Mouse (Mus musculus) lung, postnatal 25 days (tissue): ENCODE data around the gene Lamtor2.

Experiments
- DNase-seq: peaks from one replicate; pipeline ENCODE4 v3.0.0; 2022; ENCODE audit warnings: low spot score

The Lamtor2 gene

GRCm38 (mm10) chr3:88568615-88569014, 15.7 kb upstream of the Lamtor2 start:
- no peak for DNase-seq

- DNase-seq, result no peak
These were observed 15.0 kb upstream of the Lamtor2 start for GRCm38 (mm10) chr3:88567892-88568291.

GRCm38 (mm10) chr3:88566536-88567061, 13.7 kb upstream of the Lamtor2 start:
- no peak for DNase-seq

GRCm38 (mm10) chr3:88566116-88566515, 13.2 kb upstream of the Lamtor2 start:
- DNase-seq, result no peak

GRCm38 (mm10) chr3:88563966-88564365, 11.1 kb upstream of the Lamtor2 start:
- no peak for DNase-seq

- no peak for DNase-seq
These were observed 10.6 kb upstream of the Lamtor2 start for GRCm38 (mm10) chr3:88563442-88563841.

GRCm38 (mm10) chr3:88561989-88562388, 9.1 kb upstream of the Lamtor2 start:
- no peak for DNase-seq

- no peak for DNase-seq
These were observed 6.7 kb upstream of the Lamtor2 start for GRCm38 (mm10) chr3:88559596-88559995.

- DNase-seq, result no peak
These were observed 3.7 kb upstream of the Lamtor2 start for GRCm38 (mm10) chr3:88556616-88557015.

GRCm38 (mm10) chr3:88555731-88556130, 2.9 kb upstream of the Lamtor2 start:
- no peak for DNase-seq

- DNase-seq, result no peak
These were observed 2.3 kb upstream of the Lamtor2 start for GRCm38 (mm10) chr3:88555069-88555605.

- peak; percentile 39 for DNase-seq
These were observed 1.2 kb upstream of the Lamtor2 start for GRCm38 (mm10) chr3:88553880-88554586.

- DNase-seq, result peak; percentile 92
These were observed 628 bp upstream of the Lamtor2 start, which contains the start of gene Ubqln4 for GRCm38 (mm10) chr3:88553525-88553879. Gene Ubqln4, plus strand, starts transcription at chr3:88553758.

- DNase-seq, result no peak
These were observed 710 bp downstream of the Lamtor2 start for GRCm38 (mm10) chr3:88552082-88552645.

- DNase-seq, result no peak
These were observed 1.3 kb downstream of the Lamtor2 start for GRCm38 (mm10) chr3:88551586-88551985.

GRCm38 (mm10) chr3:88548180-88548917, 4.5 kb downstream of the Lamtor2 start, which contains the start of gene Rab25:
Gene Rab25, minus strand, starts transcription at chr3:88548300.
- peak; percentile 86 for DNase-seq

GRCm38 (mm10) chr3:88546674-88547418, 6.0 kb downstream of the Lamtor2 start:
- DNase-seq, result no peak

- DNase-seq, result no peak
These were observed 7.8 kb downstream of the Lamtor2 start for GRCm38 (mm10) chr3:88544955-88545591.

GRCm38 (mm10) chr3:88544514-88544913, 8.4 kb downstream of the Lamtor2 start:
- peak; percentile 42 for DNase-seq

- DNase-seq, result no peak
These were observed 9.0 kb downstream of the Lamtor2 start for GRCm38 (mm10) chr3:88543651-88544410.

- DNase-seq, result no peak
These were observed 9.7 kb downstream of the Lamtor2 start for GRCm38 (mm10) chr3:88543174-88543573.
